Mouse (Mus musculus) embryo, embryonic 10 days (tissue): ENCODE results near the gene Plekhh2.
A peak's percentile ranks its signal among the peaks of the same experiment; 100 is the strongest.
"Not testable (repeated sequence)": the region's sequence is repeated elsewhere in the genome, so short reads cannot be mapped to it uniquely, and the experiment has no call there.

Experiments
- DNase-seq: peaks from one replicate; pipeline ENCODE4 v3.0.0-alpha.2; 2015; ENCODE audit warnings: low spot score

The Plekhh2 gene

DNA sequence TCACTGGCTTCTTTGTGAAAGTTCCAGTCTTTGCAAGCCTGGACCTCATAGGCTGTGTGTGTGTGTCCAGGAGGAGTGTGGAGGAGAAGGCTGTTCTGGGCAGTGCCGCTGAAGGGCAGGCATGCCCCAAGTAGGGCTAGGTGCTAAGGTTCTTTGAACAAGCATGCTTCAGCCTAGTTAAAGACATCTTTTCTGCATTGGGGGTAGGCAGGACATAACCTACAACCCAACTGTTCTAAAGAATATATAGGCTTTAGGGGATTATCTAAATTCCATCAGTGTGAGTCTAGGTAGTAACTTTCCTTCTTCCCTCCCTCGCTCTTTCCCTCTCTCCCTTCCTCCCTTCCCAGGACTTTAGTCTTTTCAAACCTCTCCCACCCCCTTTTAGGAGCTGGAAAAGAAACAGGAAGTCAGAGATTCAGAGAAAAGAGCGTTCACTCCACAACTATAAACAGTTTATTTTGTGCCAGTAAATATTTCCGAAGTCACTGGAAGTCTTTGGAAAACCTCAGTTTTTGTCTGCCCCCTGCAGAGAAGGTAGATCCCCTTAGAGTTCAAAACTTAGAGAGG, 906 bp downstream of the Plekhh2 start:
- DNase-seq, result peak; percentile 53

GRCm38 (mm10) chr17:84515901-84516300, 4.2 kb downstream of the Plekhh2 start:
- DNase-seq, result no peak

DNA sequence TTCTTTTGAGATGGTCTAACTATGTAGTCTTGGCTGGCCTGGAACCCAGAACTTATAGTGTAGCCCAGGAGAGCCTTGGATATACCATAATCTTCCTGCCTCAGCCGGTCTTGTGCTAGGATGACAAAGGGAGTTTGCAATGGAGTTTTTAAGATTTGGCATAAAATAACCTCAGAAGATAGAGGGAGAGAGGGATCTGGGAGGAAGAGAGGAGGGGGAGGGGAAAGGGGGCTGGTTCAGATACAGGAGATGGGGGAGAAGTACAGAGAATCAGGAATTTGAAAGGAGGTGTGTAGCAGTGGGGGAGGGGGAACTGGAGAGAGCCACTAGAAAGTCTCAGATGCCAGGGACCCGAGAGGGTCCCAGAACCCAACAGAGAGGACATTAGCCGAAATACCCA, 7.7 kb downstream of the Plekhh2 start:
- DNase-seq, result no peak

DNA sequence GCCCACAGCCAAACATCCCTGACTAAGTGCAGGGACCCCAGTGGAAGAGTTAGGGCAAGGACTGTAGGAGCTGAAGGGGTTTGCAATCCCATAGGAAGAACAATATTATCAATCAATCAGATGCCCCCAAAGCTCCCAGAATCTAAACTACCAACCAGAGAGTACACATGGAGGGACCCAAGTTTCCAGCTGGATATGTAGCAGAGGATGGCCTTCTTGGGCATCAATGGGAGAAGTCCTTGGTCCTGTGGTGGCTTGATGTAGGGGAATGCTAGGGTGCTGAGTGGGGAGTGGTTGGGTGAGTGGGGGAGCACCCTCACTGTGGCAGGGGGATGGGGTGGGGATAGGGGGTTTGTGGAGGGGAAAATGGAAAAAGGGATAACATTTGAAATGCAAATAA, 8.4 kb downstream of the Plekhh2 start:
- no peak for DNase-seq

- DNase-seq, result no peak
Observed at GRCm38 (mm10) chr17:84529356-84529755, 17.7 kb downstream of the Plekhh2 start.

- DNase-seq, result no peak
Observed at GRCm38 (mm10) chr17:84530202-84530796, 18.6 kb downstream of the Plekhh2 start.

DNA sequence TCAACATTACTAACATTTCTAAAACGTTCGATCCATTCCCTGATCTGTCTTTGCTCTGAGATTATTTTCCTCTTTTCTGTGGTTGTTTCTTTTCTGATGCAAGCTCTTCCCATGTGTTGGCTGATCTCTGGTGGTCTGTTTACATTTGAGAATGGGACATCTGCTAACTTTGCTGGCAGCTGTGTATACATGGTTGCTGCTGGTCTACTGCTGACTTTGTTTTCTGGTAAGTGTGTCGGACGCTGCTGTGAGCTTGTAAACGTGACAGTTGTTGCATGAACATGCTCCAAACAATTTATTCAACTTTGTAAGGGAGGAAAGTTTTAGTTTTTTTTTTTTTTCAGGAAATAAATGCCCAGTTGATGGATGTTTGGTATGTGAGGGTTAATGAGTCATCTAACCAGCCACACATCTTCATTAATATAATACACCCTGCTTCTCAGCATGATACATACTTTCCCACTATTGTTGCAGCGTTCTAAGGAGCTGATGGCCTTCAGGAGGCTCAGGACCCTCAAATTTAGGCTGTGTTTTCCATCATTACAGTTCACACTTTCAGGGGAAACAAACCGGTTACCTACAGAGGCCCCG, 21.3 kb downstream of the Plekhh2 start:
- DNase-seq, result no peak

GRCm38 (mm10) chr17:84533841-84534240, 22.1 kb downstream of the Plekhh2 start:
- DNase-seq, result no peak

DNA sequence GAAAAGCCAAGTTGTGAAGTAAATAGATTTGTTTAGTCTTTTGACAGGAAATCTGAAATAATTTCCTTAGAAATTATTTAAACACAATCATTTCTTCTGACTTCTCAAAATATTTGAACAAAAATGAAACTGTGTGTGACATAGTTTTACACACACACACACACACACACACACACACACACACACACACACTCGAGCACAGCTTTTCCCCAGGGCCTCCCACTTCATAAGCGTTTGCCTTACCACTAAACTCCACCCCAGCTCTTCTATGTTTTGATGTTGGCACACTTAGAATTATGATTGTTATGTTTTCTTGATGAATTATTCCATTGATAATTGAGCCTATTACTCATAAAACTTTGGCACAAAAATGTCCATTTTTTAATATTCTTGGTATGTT, 22.9 kb downstream of the Plekhh2 start:
- no peak for DNase-seq

DNA sequence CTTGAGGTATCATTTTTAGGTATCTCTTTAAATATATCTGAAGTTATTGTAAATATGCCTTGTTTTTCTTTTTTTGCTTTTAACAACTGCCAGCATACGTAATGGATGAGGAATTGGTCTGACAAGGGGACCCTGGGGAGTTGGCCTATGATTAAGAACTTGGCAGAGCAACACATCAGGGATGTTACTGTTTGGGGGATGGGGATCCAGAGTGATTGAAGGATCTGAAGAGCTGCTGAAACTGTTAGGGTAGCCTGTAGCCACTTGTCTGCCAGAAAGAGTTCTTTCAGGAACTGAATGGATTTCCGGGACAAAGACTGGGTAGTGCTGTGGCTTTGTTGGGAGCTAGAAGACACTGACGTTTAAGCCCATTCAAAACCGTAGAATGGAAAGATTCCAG, 23.5 kb downstream of the Plekhh2 start:
- no peak for DNase-seq

GRCm38 (mm10) chr17:84537301-84537700, 25.6 kb downstream of the Plekhh2 start:
- no peak for DNase-seq

DNA sequence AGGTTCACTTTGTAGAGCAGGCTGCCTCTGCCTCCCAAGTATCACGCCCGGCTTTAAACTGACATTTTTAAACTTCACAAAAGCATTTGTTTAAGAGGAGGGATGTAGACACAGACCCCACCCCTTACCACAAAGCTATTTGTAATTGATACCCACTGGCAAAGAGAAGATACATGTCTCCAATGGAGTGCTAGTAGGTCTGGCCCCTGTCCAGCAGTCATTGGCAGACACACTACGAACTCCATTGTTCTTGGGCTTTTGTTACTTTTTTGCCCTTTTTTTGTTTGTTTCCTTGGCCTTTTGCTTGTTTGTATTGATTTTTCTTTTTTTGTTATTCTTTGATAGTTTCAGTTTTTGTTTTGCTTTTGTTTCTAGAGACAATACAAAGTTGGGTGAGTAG, 26.3 kb downstream of the Plekhh2 start:
- DNase-seq, result no peak

- DNase-seq, result no peak
Observed at GRCm38 (mm10) chr17:84540603-84541002, 28.9 kb downstream of the Plekhh2 start.

- peak; percentile 52 for DNase-seq
Observed at GRCm38 (mm10) chr17:84550902-84551877, 39.5 kb downstream of the Plekhh2 start.

GRCm38 (mm10) chr17:84552230-84552629, 40.5 kb downstream of the Plekhh2 start:
- DNase-seq, result peak; percentile 78

DNA sequence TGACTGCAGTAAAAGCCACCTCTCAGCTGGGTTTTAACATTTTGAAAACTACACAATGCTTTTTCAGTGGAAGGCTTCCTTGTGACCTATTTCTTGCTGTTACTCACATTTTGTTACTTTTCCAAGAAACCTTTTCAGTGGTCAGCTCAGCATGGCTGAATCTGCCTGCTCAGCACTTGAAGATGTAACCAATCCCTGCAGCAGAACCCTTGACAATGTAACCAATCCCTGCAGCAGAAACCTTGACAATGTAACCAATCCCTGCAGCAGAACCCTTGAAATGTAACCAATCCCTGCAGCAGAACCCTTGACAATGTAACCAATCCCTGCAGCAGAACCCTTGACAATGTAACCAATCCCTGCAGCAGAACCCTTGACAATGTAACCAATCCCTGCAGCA, 52.6 kb downstream of the Plekhh2 start:
- not testable (repeated sequence) for DNase-seq

DNA sequence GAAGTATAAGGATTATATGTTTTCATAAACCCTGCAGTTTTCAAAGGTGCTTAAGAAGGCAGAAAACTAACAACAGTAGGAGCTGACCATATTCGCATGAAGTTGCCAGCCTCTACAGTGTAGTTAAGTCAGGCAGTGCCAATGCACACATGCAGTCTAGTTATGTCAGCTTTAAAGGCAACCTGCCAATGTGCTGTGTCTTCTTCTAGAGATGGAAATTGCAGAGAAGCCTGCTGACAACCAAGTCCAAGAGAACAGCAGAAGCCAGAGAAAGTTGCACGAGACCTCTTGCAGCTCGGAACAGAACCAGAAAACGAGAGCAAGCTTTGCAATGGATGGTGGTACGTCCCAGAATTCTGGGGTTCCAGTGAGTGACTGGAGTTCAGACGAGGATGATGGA, 54.1 kb downstream of the Plekhh2 start:
- no peak for DNase-seq

- DNase-seq, result peak; percentile 37
Observed at GRCm38 (mm10) chr17:84566773-84567555, 55.3 kb downstream of the Plekhh2 start.

DNA sequence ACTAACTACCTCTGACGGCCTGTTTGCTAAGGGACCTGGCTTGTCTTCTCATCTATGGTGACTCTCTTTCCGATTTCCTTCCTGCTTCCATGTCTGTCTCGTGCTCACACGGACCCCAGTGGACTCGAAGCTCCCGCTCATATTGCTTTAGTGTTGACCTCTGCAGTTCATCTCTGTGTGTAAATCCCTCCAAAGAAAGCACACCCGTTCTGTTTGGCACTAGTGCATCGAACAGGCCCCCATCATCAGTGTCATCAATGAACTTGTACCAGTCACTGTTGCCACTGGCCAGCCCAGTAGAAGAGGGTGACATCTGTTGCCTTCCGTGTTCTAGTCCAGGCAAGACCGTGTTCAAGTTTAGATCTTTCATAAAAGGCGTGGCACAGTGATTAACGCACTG, 57.1 kb downstream of the Plekhh2 start:
- no peak for DNase-seq

DNA sequence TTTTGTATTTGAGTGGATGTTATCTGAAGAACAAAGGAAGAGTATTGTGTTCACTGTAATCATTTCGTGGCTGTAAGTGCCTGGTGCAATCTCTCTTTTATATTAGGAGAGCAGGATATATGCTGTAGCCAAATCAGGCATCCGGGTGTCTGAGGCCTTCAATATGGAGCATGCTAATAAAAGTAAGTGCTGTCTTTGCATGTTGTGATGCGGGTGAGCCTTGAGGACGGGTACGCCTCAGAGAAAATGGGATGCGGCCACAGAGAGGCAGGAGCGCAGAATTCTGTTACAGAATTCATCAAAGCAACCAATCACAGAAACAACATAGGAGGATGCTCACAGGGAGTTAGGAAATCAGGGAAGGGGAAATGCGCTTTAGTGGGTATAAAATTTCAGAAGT, 58.1 kb downstream of the Plekhh2 start:
- no peak for DNase-seq

DNA sequence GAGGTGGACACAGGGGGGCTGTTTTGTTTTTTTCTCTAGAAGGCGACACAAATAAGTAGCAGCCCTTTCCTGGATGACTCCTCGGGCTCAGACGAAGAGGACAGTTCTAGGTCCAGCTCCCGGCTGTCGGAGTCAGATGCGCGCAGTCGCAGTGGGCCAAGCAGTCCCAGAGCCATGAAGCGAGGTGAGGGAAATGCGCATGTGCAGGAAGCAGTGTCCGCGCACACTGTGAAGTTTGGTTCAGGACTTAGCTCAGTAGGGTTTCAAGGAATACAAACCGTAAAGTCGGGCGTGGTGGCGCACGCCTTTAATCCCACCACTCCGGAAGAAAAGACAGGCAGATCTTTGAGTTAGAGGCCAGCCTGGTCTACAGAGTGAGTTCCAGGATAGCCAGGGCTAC, 59.9 kb downstream of the Plekhh2 start:
- peak; percentile 67 for DNase-seq

- no peak for DNase-seq
Observed at GRCm38 (mm10) chr17:84573305-84573704, 61.6 kb downstream of the Plekhh2 start.
